26 mouse cellular contexts compared by ENCODE assay signal in genomic region chr16:51543769-51544168, GRCm38 (mm10).
DNase-seq lines count a peak whose midpoint lies in the region; ATAC-seq lines count a peak whose summit lies in the region.
"Had no signal": no experiment of that assay in that cellular context is flagged by ENCODE, and none has a peak within 500 bp of the region (broad histone marks: within the 10 kb centered on the region; RNA-seq: fewer than 3 reads in every experiment).

No protein-coding gene starts in this region.

- no peak overlapping the region for H3K9ac ChIP-seq in kidney, embryonic 15.5 days
- H3K9ac ChIP-seq in kidney, embryonic 16.5 days (replicated peaks; ENCODE audit: low read length): no peak overlapping the region
- no peak overlapping the region for H3K9ac ChIP-seq in hindbrain, embryonic 13.5 days
- H3K9ac ChIP-seq: embryonic facial prominence, embryonic 12.5 days; embryonic facial prominence, embryonic 15.5 days; forebrain, postnatal 0 days; heart, embryonic 12.5 days; heart, embryonic 15.5 days; hindbrain, embryonic 14.5 days had no signal

- no peak overlapping the region for H3K4me3 ChIP-seq in kidney, embryonic 15.5 days (replicated peaks)
- H3K4me3 ChIP-seq in kidney, embryonic 16.5 days (ENCODE audit: low read length): no peak overlapping the region
- H3K4me3 ChIP-seq in hindbrain, embryonic 13.5 days: no peak overlapping the region
- H3K4me3 ChIP-seq: embryonic facial prominence, embryonic 12.5 days; embryonic facial prominence, embryonic 15.5 days; gastrocnemius, adult 2 months; heart, embryonic 12.5 days; heart, embryonic 15.5 days; hindbrain, embryonic 10.5 days had no signal

- no peaks in the 10 kb centered on the region for H3K4me1 ChIP-seq in kidney, embryonic 15.5 days
- no peaks in the 10 kb centered on the region for H3K4me1 ChIP-seq in kidney, embryonic 16.5 days (ENCODE audit: insufficient read depth, low read length)
- no peaks in the 10 kb centered on the region for H3K4me1 ChIP-seq in hindbrain, embryonic 13.5 days (replicated peaks)
- H3K4me1 ChIP-seq: embryonic facial prominence, embryonic 12.5 days; embryonic facial prominence, embryonic 15.5 days; heart, embryonic 12.5 days; heart, embryonic 15.5 days; hindbrain, embryonic 10.5 days had no signal

- H3K9me3 ChIP-seq in kidney, embryonic 15.5 days (replicated peaks): no peaks in the 10 kb centered on the region
- H3K9me3 ChIP-seq in kidney, embryonic 16.5 days (ENCODE audit: low read length): no peaks in the 10 kb centered on the region
- no peaks in the 10 kb centered on the region for H3K9me3 ChIP-seq in hindbrain, embryonic 13.5 days
- H3K9me3 ChIP-seq: embryonic facial prominence, embryonic 12.5 days; embryonic facial prominence, embryonic 15.5 days; heart, embryonic 12.5 days; heart, embryonic 15.5 days; hindbrain, embryonic 10.5 days had no signal

- no peak overlapping the region for H3K4me2 ChIP-seq in kidney, embryonic 15.5 days
- H3K4me2 ChIP-seq in kidney, embryonic 16.5 days (replicated peaks; ENCODE audit: low read depth, low read length): no peak overlapping the region
- H3K4me2 ChIP-seq in hindbrain, embryonic 13.5 days: no peak overlapping the region
- H3K4me2 ChIP-seq: embryonic facial prominence, embryonic 12.5 days; embryonic facial prominence, embryonic 15.5 days; heart, embryonic 12.5 days; heart, embryonic 15.5 days; hindbrain, embryonic 14.5 days had no signal

- no peaks in the 10 kb centered on the region for H3K27me3 ChIP-seq in kidney, embryonic 15.5 days
- H3K27me3 ChIP-seq in kidney, embryonic 16.5 days (ENCODE audit: insufficient read depth, low read length): no peaks in the 10 kb centered on the region
- H3K27me3 ChIP-seq in hindbrain, embryonic 13.5 days: no peaks in the 10 kb centered on the region
- H3K27me3 ChIP-seq: embryonic facial prominence, embryonic 12.5 days; embryonic facial prominence, embryonic 15.5 days; heart, embryonic 12.5 days; heart, embryonic 15.5 days had no signal

- H3K36me3 ChIP-seq in kidney, embryonic 15.5 days: no peaks in the 10 kb centered on the region
- H3K36me3 ChIP-seq in kidney, embryonic 16.5 days (ENCODE audit: insufficient read depth, low read length): no peaks in the 10 kb centered on the region
- no peaks in the 10 kb centered on the region for H3K36me3 ChIP-seq in hindbrain, embryonic 13.5 days
- H3K36me3 ChIP-seq: embryonic facial prominence, embryonic 12.5 days; embryonic facial prominence, embryonic 15.5 days; heart, embryonic 12.5 days; heart, embryonic 15.5 days; hindbrain, embryonic 10.5 days had no signal

- peak overlapping the region; percentile 32; the same call in 1 of the 2 replicates for H3K27ac ChIP-seq in kidney, embryonic 15.5 days
- peak overlapping the region; percentile 64 for H3K27ac ChIP-seq in kidney, embryonic 16.5 days (ENCODE audit: low read length)
- no peak overlapping the region for H3K27ac ChIP-seq in hindbrain, embryonic 13.5 days
- H3K27ac ChIP-seq: embryonic facial prominence, embryonic 12.5 days; embryonic facial prominence, embryonic 15.5 days; gastrocnemius, adult 2 months; heart, embryonic 15.5 days; hindbrain, embryonic 10.5 days; hindbrain, embryonic 14.5 days had no signal

- DNase-seq in kidney, adult 9 months: peak; percentile 48
- DNase-seq in kidney, postnatal 25 days: no peak
- no peak for DNase-seq in gastrocnemius, postnatal 25 days
- DNase-seq: adrenal gland, adult 2 months; adrenal gland, postnatal 14 days; cerebellum, adult 11 months; cerebellum, adult 2 months; cerebellum, adult 9-11 months; cerebellum, postnatal 25 days; forebrain, postnatal 0 days; gastrocnemius, adult 2 months; gastrocnemius, postnatal 14 days; heart, adult 18-20 months; heart, postnatal 10 days; heart, postnatal 36 days had no signal

- WGBS in kidney, embryonic 15.5 days: 54% methylated on average over 4 of the region's 4 CpGs
- WGBS in kidney, embryonic 16.5 days: 52% methylated on average over 4 of the region's 4 CpGs
- 81% methylated on average over 4 of the region's 4 CpGs for WGBS in hindbrain, embryonic 13.5 days

- peak; percentile 82 for ATAC-seq in kidney, embryonic 15.5 days (replicated peaks; ENCODE audit: low FRiP score)
- ATAC-seq in kidney, embryonic 16.5 days (ENCODE audit: low FRiP score, low TSS enrichment): peak; percentile 85
- no peak for ATAC-seq in hindbrain, embryonic 13.5 days (ENCODE audit: low FRiP score)
- ATAC-seq: CD4-positive, CD25-positive, alpha-beta regulatory T cell, adult 4 months; forebrain, embryonic 14.5 days; forebrain, postnatal 0 days had no signal
